Mouse (Mus musculus) cerebellum, adult (tissue): ENCODE measurements at regions not wholly inside any gene's neighbourhood (a gene's known extent, or its start where the extent isn't known, plus 50 kb on each side); places are given as distances from the start of the nearest gene placed in this dataset.

ENCODE experiments used
- ATAC-seq: cut with Nextera tagmentation; 2 replicates; pipeline ENCODE4 v1.9.2; 2017; ENCODE audit warnings: mild to moderate bottlenecking, moderate library complexity, mixed read lengths; ENCODE audit not compliant: insufficient number of reproducible peaks, low FRiP score, low TSS enrichment

- no peak for ATAC-seq
These were observed 248.7 kb upstream of the Tpk1 start for GRCm38 (mm10) chr6:43914741-43915140.

- no peak for ATAC-seq
These were observed 219.9 kb upstream of the Tpk1 start for GRCm38 (mm10) chr6:43885992-43886391.

- ATAC-seq, result peak; percentile 88
These were observed 210.6 kb upstream of the Tpk1 start for GRCm38 (mm10) chr6:43876711-43877110.

- no peak for ATAC-seq
These were observed 193.3 kb upstream of the Tpk1 start for GRCm38 (mm10) chr6:43859406-43859805.

- ATAC-seq, result no peak
These were observed 191.0 kb upstream of the Tpk1 start for GRCm38 (mm10) chr6:43857046-43857445.

GRCm38 (mm10) chr6:43853461-43853860 lies 187.4 kb upstream of the Tpk1 start:
- ATAC-seq, result no peak

- no peak for ATAC-seq
These were observed 185.2 kb upstream of the Tpk1 start for GRCm38 (mm10) chr6:43851306-43851705.

GRCm38 (mm10) chr6:43838960-43839359 lies 172.9 kb upstream of the Tpk1 start:
- ATAC-seq, result no peak

GRCm38 (mm10) chr6:43829903-43830302 lies 163.8 kb upstream of the Tpk1 start:
- no peak for ATAC-seq
